Mouse (Mus musculus) Patski (cell line): ENCODE data around the gene Tmod3. TPM values are rescaled to one million over a fixed set of nuclear protein-coding genes. Genes with fewer than 3 reads are reported as not detected.
A peak's percentile ranks its signal among the peaks of the same experiment; 100 is the strongest.

Experiments
- ATAC-seq: fragments of 100-300 bp; one replicate; pipeline ENCODE4 v1.8.0; 2021
- CTCF ChIA-PET: fragments of 350-600 bp; sonication (Branson Sonifier 250); formaldehyde crosslinking; loops from one replicate; lab custom pipeline; 2022; ENCODE audit warnings: inconsistent platforms; lab: Charles Lee
- POLR2A ChIA-PET: fragments of 350-600 bp; sonication (Branson Sonifier 250); formaldehyde crosslinking; loops from one replicate; lab custom pipeline; 2022; ENCODE audit warnings: antibody characterized with exemption, inconsistent platforms; lab: Charles Lee
- DNase-seq: peaks from one replicate; pipeline ENCODE4 v3.0.0-alpha.2; 2011; ENCODE audit warnings: low read depth, low spot score
- H3K27me3 ChIP-seq: fragments of 371-371 bp; one replicate; pipeline ENCODE4 v1.5.1; 2021
- CTCF ChIP-seq: fragments of 100-300 bp; IDR thresholded peaks from one replicate; pipeline ENCODE4 v1.5.1; 2021
- in situ Hi-C: fragments of 300-500 bp; cut with MboI; formaldehyde crosslinking; loops from 3 replicates; pipeline ENCODE4 v1.11.1; 2018; ENCODE audit warnings: low pct_unique_long_range_greater_than_20kb, mixed read lengths
- polyA plus RNA-seq: library from polyadenylated mRNA; unstranded; gene quantifications from one replicate; pipeline ENCODE4 v1.2.3, GENCODE M21; 2021

Gene Tmod3
- polyA plus RNA-seq, 1 experiment from 2014 or later: 83.5 TPM

- DNase-seq (no peak), ATAC-seq (no peak)
- in situ Hi-C loops: no loop called here
- CTCF ChIA-PET: interaction anchor here (1.2 to 1.5 kb wide), 2 partner anchors 9 kb away, joined by 3 read pairs; no protein-coding TSS in a partner anchor
- peak; percentile 39 for TF ChIP-seq CTCF
- POLR2A ChIA-PET: no interaction called here
- no peaks in the 10 kb centered on the region for H3K27me3 ChIP-seq
These were observed 91.2 kb downstream of the Tmod3 start for GRCm38 (mm10) chr9:75468297-75468696.

DNA sequence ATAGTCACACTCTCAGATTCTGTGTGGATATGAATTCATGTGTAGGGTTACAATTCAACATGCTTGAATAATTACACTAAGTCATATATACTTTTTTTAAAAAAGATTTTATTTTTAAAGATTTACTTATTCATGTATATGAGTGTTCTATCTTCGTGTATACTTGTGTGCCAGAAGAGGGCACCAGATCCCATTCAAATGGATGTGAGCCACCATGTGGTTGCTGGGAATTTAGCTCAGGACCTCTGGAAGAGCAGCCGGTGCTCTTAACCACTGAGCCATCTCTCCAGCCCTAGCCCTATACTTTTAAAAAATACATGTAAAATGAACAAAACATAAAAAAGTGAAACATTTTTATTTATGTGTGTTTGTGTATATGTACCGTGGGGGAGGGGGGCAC lies 91.9 kb downstream of the Tmod3 start:
- CTCF ChIA-PET: interaction anchor here (1.2 to 1.8 kb wide), 3 partner anchors 8 to 10 kb away, joined by 3 to 8 read pairs (median 3); no protein-coding TSS in a partner anchor
- no peak for ATAC-seq
- TF ChIP-seq CTCF: peak; percentile 30
- in situ Hi-C loops: no loop called here
- no peak for DNase-seq
- POLR2A ChIA-PET: interaction anchor here (1.1 kb wide), 1 partner anchor 112 kb away, joined by 4 read pairs; no protein-coding TSS in a partner anchor
- no peaks in the 10 kb centered on the region for H3K27me3 ChIP-seq

- DNase-seq: no peak
- in situ Hi-C loops: no loop called here
These were observed 92.8 kb downstream of the Tmod3 start for GRCm38 (mm10) chr9:75466641-75467040.

GRCm38 (mm10) chr9:75465856-75466255 lies 93.6 kb downstream of the Tmod3 start:
- no peaks in the 10 kb centered on the region for H3K27me3 ChIP-seq
- ATAC-seq (no peak), DNase-seq (no peak)
- in situ Hi-C loops: no loop called here
- POLR2A ChIA-PET: no interaction called here
- CTCF ChIA-PET: interaction anchor here (1.0 to 1.8 kb wide), 3 partner anchors 8 to 57 kb away, joined by 3 to 8 read pairs (median 3); partner anchors contain the start of gene Leo1
- TF ChIP-seq CTCF: no peak

More at GRCm38 (mm10) chr9:75466641-75467040, 92.8 kb downstream of the Tmod3 start:
- no peaks in the 10 kb centered on the region for H3K27me3 ChIP-seq
- TF ChIP-seq CTCF: no peak
- ChIA-PET POLR2A (interaction anchor here (1.1 kb wide), 1 partner anchor 113 kb away, joined by 4 read pairs; no protein-coding TSS in a partner anchor), CTCF (interaction anchor here (0.5 to 1.8 kb wide), 6 partner anchors 8 to 105 kb away, joined by 3 to 8 read pairs (median 3); partner anchors contain the start of gene Leo1)
- no peak for ATAC-seq

DNA sequence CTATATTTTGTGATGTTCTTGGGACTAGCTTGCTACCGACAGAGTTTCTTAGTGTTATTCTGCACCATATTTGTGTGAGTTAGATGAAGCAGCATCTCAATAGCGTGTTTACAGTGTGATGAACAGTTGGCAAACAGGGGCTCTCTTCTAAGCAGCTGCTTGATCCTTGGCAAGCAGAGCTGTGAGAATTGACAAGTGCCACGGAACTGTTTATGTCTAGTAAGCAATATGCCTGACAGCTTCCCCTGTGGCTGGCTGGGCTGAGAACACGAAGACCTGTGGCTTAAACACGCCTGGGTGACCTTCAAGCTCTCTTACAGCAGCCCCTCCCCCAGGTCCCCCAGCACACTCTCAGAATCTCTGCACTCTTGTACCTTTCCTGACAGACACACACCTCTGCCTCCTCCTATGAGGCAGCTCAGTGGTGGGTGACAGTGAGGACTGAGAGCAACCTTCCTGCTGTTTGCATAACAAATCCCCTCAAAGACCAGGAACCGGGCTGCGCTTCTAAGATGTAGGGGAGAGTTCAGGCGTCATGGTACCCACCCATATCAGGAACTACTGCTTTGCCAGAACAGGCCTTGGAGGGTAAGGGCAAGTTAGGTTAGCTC lies 96.3 kb downstream of the Tmod3 start:
- ATAC-seq: no peak
- no peak for DNase-seq
- in situ Hi-C loops: no loop called here
- no peak for TF ChIP-seq CTCF
- ChIA-PET POLR2A (no interaction called here), CTCF (interaction anchor here (0.8 kb wide), 1 partner anchor 10 kb away, joined by 3 read pairs; no protein-coding TSS in a partner anchor)
- H3K27me3 ChIP-seq: no peaks in the 10 kb centered on the region

GRCm38 (mm10) chr9:75455684-75456083 lies 103.8 kb downstream of the Tmod3 start:
- TF ChIP-seq CTCF: no peak
- no peak for ATAC-seq
- ChIA-PET POLR2A (no interaction called here), CTCF (interaction anchor here (1.0 to 1.6 kb wide), 3 partner anchors 9 to 94 kb away, joined by 3 to 6 read pairs (median 6); no protein-coding TSS in a partner anchor)
- no peak for DNase-seq
- H3K27me3 ChIP-seq: no peaks in the 10 kb centered on the region
- in situ Hi-C loops: no loop called here

- TF ChIP-seq CTCF: no peak
- DNase-seq (no peak), ATAC-seq (no peak)
- ChIA-PET CTCF (interaction anchor here (1.6 kb wide), 1 partner anchor 92 kb away, joined by 6 read pairs; no protein-coding TSS in a partner anchor), POLR2A (no interaction called here)
- in situ Hi-C loops: no loop called here
- H3K27me3 ChIP-seq: no peaks in the 10 kb centered on the region
These were observed 105.5 kb downstream of the Tmod3 start for GRCm38 (mm10) chr9:75453994-75454393.

DNA sequence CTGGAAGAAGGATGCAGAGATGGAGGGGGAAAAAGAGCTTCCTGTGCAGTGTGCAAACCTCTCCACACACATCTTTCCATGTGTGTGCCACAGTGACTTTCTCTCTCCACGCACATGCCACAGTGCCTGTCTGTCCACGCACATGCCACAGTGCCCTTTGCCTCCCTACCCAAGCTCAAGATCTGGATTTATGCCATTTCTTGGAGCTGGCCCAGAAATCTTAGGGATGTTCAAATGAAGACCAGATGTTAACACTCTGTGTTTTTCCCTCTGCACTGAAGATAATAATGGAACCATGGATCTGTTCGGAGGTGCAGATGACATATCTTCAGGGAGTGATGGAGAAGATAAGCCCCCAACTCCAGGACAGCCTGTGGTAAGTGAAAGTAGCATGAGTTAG lies 111.4 kb downstream of the Tmod3 start:
- no peak for TF ChIP-seq CTCF
- CTCF ChIA-PET: no interaction called here
- no peak for DNase-seq
- H3K27me3 ChIP-seq: no peaks in the 10 kb centered on the region
- POLR2A ChIA-PET: no interaction called here
- no peak for ATAC-seq
- in situ Hi-C loops: loop anchor here (25.0 kb wide), 1 partner anchor 386 kb away; the partner anchor contains the start of gene Myo5a

Other genes starting within 250 kb of the Tmod3 start
- gene Bcl2l10, start 211.9 kb downstream of the Tmod3 start, polyA plus RNA-seq: 0.08 TPM
- gene Mapk6, start 149.7 kb downstream of the Tmod3 start, polyA plus RNA-seq: 74.9 TPM
- gene Leo1, start 118.1 kb downstream of the Tmod3 start, polyA plus RNA-seq: 38.3 TPM
- 2.1 TPM for gene Tmod2, start 51.7 kb upstream of the Tmod3 start, polyA plus RNA-seq
- 17.2 TPM for gene Lysmd2, start 66.1 kb upstream of the Tmod3 start, polyA plus RNA-seq
- gene Scg3, start 124.4 kb upstream of the Tmod3 start, polyA plus RNA-seq: not detected
- not detected for gene Bmp5, start 215.7 kb upstream of the Tmod3 start, polyA plus RNA-seq